Mouse (Mus musculus): ENCODE results near the gene Igsf9. TPM values are rescaled to one million over a fixed set of nuclear protein-coding genes. Genes with fewer than 3 reads are reported as not detected.
A peak's percentile ranks its signal among the peaks of the same experiment; 100 is the strongest.

Gene Igsf9
- polyA plus RNA-seq, 1 experiment from 2014 or later, result 49.0 TPM

- Histone ChIP-seq H3K9ac (no peak overlapping the region), H3K4me1 (peaks cover 5% of the 10 kb centered on the region; the same call in 1 of the 2 replicates), H3K27ac (no peak overlapping the region), H3K4me3 (replicated peaks) (no peak overlapping the region), H3K36me3 (no peaks in the 10 kb centered on the region), H3K9me3 (no peaks in the 10 kb centered on the region), H3K4me2 (no peak overlapping the region), H3K27me3 (replicated peaks) (no peaks in the 10 kb centered on the region)
- no peak for ATAC-seq (ENCODE audit: insufficient read depth, low FRiP score, low read depth)
- 55% methylated on average over 8 of the region's 8 CpGs for WGBS
These were observed 11.7 kb upstream of the Igsf9 start for GRCm38 (mm10) chr1:172469810-172470448.

GRCm38 (mm10) chr1:172472909-172473308, 8.7 kb upstream of the Igsf9 start:
- no peak overlapping the region for H3K4me2 ChIP-seq
- ATAC-seq (ENCODE audit: insufficient read depth, low FRiP score, low read depth), result no peak
- H3K4me3 ChIP-seq (replicated peaks), result no peak overlapping the region
- no peaks in the 10 kb centered on the region for H3K9me3 ChIP-seq
- H3K27ac ChIP-seq, result no peak overlapping the region
- no peaks in the 10 kb centered on the region for H3K27me3 ChIP-seq (replicated peaks)
- H3K36me3 ChIP-seq, result no peaks in the 10 kb centered on the region
- no peak overlapping the region for H3K9ac ChIP-seq
- H3K4me1 ChIP-seq, result peaks cover 10% of the 10 kb centered on the region; the same call in 1 of the 2 replicates

GRCm38 (mm10) chr1:172474196-172474595, 7.4 kb upstream of the Igsf9 start:
- WGBS, result 77% methylated on average over 3 of the region's 3 CpGs
- H3K9me3 ChIP-seq, result no peaks in the 10 kb centered on the region

GRCm38 (mm10) chr1:172475054-172475741, 6.4 kb upstream of the Igsf9 start, which contains the start of gene Slamf9:
Gene Slamf9, plus strand, starts transcription at chr1:172475358.
- 0 out of 2 replicates have a peak, but pooled peaks have one; percentile 35 for ATAC-seq (ENCODE audit: insufficient read depth, low FRiP score, low read depth)
- H3K27ac ChIP-seq, result no peak within 1 kb of the TSS
- H3K9me3 ChIP-seq, result no peaks in the 10 kb centered on the region
- H3K36me3 ChIP-seq, result no peaks in the 10 kb centered on the region
- no peak within 1 kb of the TSS for H3K9ac ChIP-seq
- H3K27me3 ChIP-seq (replicated peaks), result no peaks in the 10 kb centered on the region
- 0 out of 2 replicates have a peak, but pooled peaks cover 5% of the 10 kb centered on the region for H3K4me1 ChIP-seq
- no peak within 1 kb of the TSS for H3K4me3 ChIP-seq (replicated peaks)
- no peak within 1 kb of the TSS for H3K4me2 ChIP-seq
- WGBS, result 44% methylated on average over 7 of the region's 7 CpGs

More at GRCm38 (mm10) chr1:172474196-172474595, 7.4 kb upstream of the Igsf9 start:
- Histone ChIP-seq H3K36me3 (no peaks in the 10 kb centered on the region), H3K4me2 (no peak overlapping the region), H3K9ac (no peak overlapping the region), H3K27me3 (replicated peaks) (no peaks in the 10 kb centered on the region), H3K4me3 (replicated peaks) (no peak overlapping the region), H3K4me1 (peaks cover 10% of the 10 kb centered on the region; the same call in 1 of the 2 replicates), H3K27ac (no peak overlapping the region)
- no peak for ATAC-seq (ENCODE audit: insufficient read depth, low FRiP score, low read depth)

- H3K27ac ChIP-seq, result no peak overlapping the region
- no peak overlapping the region for H3K4me3 ChIP-seq (replicated peaks)
- peaks cover 17% of the 10 kb centered on the region for H3K4me1 ChIP-seq
- no peaks in the 10 kb centered on the region for H3K27me3 ChIP-seq (replicated peaks)
- no peaks in the 10 kb centered on the region for H3K36me3 ChIP-seq
- H3K9me3 ChIP-seq, result no peaks in the 10 kb centered on the region
- H3K9ac ChIP-seq, result no peak overlapping the region
- 70% methylated on average over 5 of the region's 5 CpGs for WGBS
- ATAC-seq (ENCODE audit: insufficient read depth, low FRiP score, low read depth), result no peak
- H3K4me2 ChIP-seq, result no peak overlapping the region
These were observed 3.6 kb upstream of the Igsf9 start for GRCm38 (mm10) chr1:172478020-172478419.

GRCm38 (mm10) chr1:172480376-172480775, 1.2 kb upstream of the Igsf9 start:
- no peak overlapping the region for H3K9ac ChIP-seq
- WGBS, result 87% methylated on average over 4 of the region's 4 CpGs
- no peaks in the 10 kb centered on the region for H3K9me3 ChIP-seq
- ATAC-seq (ENCODE audit: insufficient read depth, low FRiP score, low read depth), result no peak
- H3K27ac ChIP-seq, result no peak overlapping the region
- no peaks in the 10 kb centered on the region for H3K36me3 ChIP-seq
- peaks cover 32% of the 10 kb centered on the region for H3K4me1 ChIP-seq
- H3K4me2 ChIP-seq, result no peak overlapping the region
- no peaks in the 10 kb centered on the region for H3K27me3 ChIP-seq (replicated peaks)
- H3K4me3 ChIP-seq (replicated peaks), result no peak overlapping the region

- H3K27ac ChIP-seq, result peak overlapping the region; percentile 93
- H3K4me1 ChIP-seq, result peaks cover 38% of the 10 kb centered on the region
- H3K9me3 ChIP-seq, result no peaks in the 10 kb centered on the region
- H3K27me3 ChIP-seq (replicated peaks), result no peaks in the 10 kb centered on the region
- no peak overlapping the region for H3K9ac ChIP-seq
- WGBS, result 14% methylated on average over 13 of the region's 13 CpGs
- no peak for ATAC-seq (ENCODE audit: insufficient read depth, low FRiP score, low read depth)
- no peaks in the 10 kb centered on the region for H3K36me3 ChIP-seq
- H3K4me3 ChIP-seq (replicated peaks), result peak overlapping the region; percentile 60
- H3K4me2 ChIP-seq, result peak overlapping the region; percentile 89
These were observed 477 bp upstream of the Igsf9 start for GRCm38 (mm10) chr1:172481111-172481510.

- peak overlapping the region; percentile 93 for H3K27ac ChIP-seq
- H3K4me2 ChIP-seq, result peak overlapping the region; percentile 89
- H3K36me3 ChIP-seq, result no peaks in the 10 kb centered on the region
- peak overlapping the region; percentile 29 for H3K9ac ChIP-seq
- no peaks in the 10 kb centered on the region for H3K27me3 ChIP-seq (replicated peaks)
- 4% methylated on average over 12 of the region's 12 CpGs for WGBS
- peak overlapping the region; percentile 60 for H3K4me3 ChIP-seq (replicated peaks)
- H3K9me3 ChIP-seq, result no peaks in the 10 kb centered on the region
- peaks cover 38% of the 10 kb centered on the region for H3K4me1 ChIP-seq
- ATAC-seq (ENCODE audit: insufficient read depth, low FRiP score, low read depth), result no peak
These were observed 1.2 kb downstream of the Igsf9 start for GRCm38 (mm10) chr1:172482518-172483360.

GRCm38 (mm10) chr1:172483361-172483660, 1.7 kb downstream of the Igsf9 start:
- H3K27me3 ChIP-seq (replicated peaks), result no peaks in the 10 kb centered on the region
- H3K9me3 ChIP-seq, result no peaks in the 10 kb centered on the region
- H3K27ac ChIP-seq, result no peak overlapping the region
- H3K9ac ChIP-seq, result peak overlapping the region; percentile 2; the same call in 1 of the 2 replicates
- WGBS, result 27% methylated on average over 4 of the region's 4 CpGs
- H3K4me1 ChIP-seq, result peaks cover 38% of the 10 kb centered on the region
- H3K4me3 ChIP-seq (replicated peaks), result peak overlapping the region; percentile 60
- no peaks in the 10 kb centered on the region for H3K36me3 ChIP-seq
- no peak for ATAC-seq (ENCODE audit: insufficient read depth, low FRiP score, low read depth)
- peak overlapping the region; percentile 89 for H3K4me2 ChIP-seq

- Histone ChIP-seq H3K4me1 (peaks cover 38% of the 10 kb centered on the region), H3K27me3 (replicated peaks) (no peaks in the 10 kb centered on the region), H3K36me3 (no peaks in the 10 kb centered on the region), H3K9me3 (no peaks in the 10 kb centered on the region), H3K27ac (no peak overlapping the region), H3K9ac (no peak overlapping the region), H3K4me3 (replicated peaks) (peak overlapping the region; percentile 60; the same call in 1 of the 2 replicates), H3K4me2 (peak overlapping the region; percentile 89)
- ATAC-seq (ENCODE audit: insufficient read depth, low FRiP score, low read depth), result no peak
- 58% methylated on average over 11 of the region's 11 CpGs for WGBS
These were observed 2.6 kb downstream of the Igsf9 start for GRCm38 (mm10) chr1:172484236-172484635.

- Histone ChIP-seq H3K9ac (no peak overlapping the region), H3K4me2 (peak overlapping the region; percentile 89), H3K27ac (no peak overlapping the region), H3K9me3 (no peaks in the 10 kb centered on the region), H3K36me3 (no peaks in the 10 kb centered on the region), H3K27me3 (replicated peaks) (no peaks in the 10 kb centered on the region), H3K4me1 (peaks cover 38% of the 10 kb centered on the region), H3K4me3 (replicated peaks) (no peak overlapping the region)
- ATAC-seq (ENCODE audit: insufficient read depth, low FRiP score, low read depth), result no peak
- 66% methylated on average over 13 of the region's 13 CpGs for WGBS
These were observed 3.1 kb downstream of the Igsf9 start for GRCm38 (mm10) chr1:172484671-172485070.

- 66% methylated on average over 6 of the region's 6 CpGs for WGBS
- Histone ChIP-seq H3K27me3 (replicated peaks) (no peaks in the 10 kb centered on the region), H3K4me3 (replicated peaks) (no peak overlapping the region; the same call in 1 of the 2 replicates), H3K9me3 (no peaks in the 10 kb centered on the region), H3K9ac (no peak overlapping the region), H3K4me1 (peaks cover 38% of the 10 kb centered on the region), H3K36me3 (no peaks in the 10 kb centered on the region), H3K27ac (no peak overlapping the region), H3K4me2 (peak overlapping the region; percentile 30)
- ATAC-seq (ENCODE audit: insufficient read depth, low FRiP score, low read depth), result no peak
These were observed 4.2 kb downstream of the Igsf9 start for GRCm38 (mm10) chr1:172485821-172486220.
